Mouse (Mus musculus) liver, embryonic 11.5 days (tissue): ENCODE results near the gene Art5. TPM values are rescaled to one million over a fixed set of nuclear protein-coding genes. Genes with fewer than 3 reads are reported as not detected.

Experiments used
- polyA plus RNA-seq: library from polyadenylated mRNA; unstranded; fragments of >200 nt; fragmentation: Nextera tagmentation; extraction: Ambion mirVana; gene quantifications from 2 replicates; pipeline ENCODE4 v1.2.1, GENCODE M21; 2014

The Art5 gene
- polyA plus RNA-seq, 1 experiment from 2014 or later: 0.78 TPM

Other genes starting within 250 kb of the Art5 start
- 94.7 and 96.2 TPM in 2 replicates for gene Anapc15, start 245.8 kb downstream of the Art5 start, polyA plus RNA-seq
- 0.27 and 0.42 TPM in 2 replicates for gene Folr1, start 238.7 kb downstream of the Art5 start, polyA plus RNA-seq
- gene Lamtor1, start 203.6 kb downstream of the Art5 start, polyA plus RNA-seq: 119 and 124 TPM in 2 replicates
- 0.71 and 0.75 TPM in 2 replicates for gene Tomt, start 203.1 kb downstream of the Art5 start, polyA plus RNA-seq
- gene Lrrc51, start 175.6 kb downstream of the Art5 start, polyA plus RNA-seq: 5.5 and 6.4 TPM in 2 replicates
- gene Numa1, start 175.4 kb downstream of the Art5 start, polyA plus RNA-seq: 66.2 and 66.3 TPM in 2 replicates
- gene Il18bp, start 90.8 kb downstream of the Art5 start, polyA plus RNA-seq: 2.4 and 3.9 TPM in 2 replicates
- 16.4 and 16.7 TPM in 2 replicates for gene Rnf121, start 44.0 kb downstream of the Art5 start, polyA plus RNA-seq
- 19.5 and 24.6 TPM in 2 replicates for gene Xndc1, start 44.0 kb downstream of the Art5 start, polyA plus RNA-seq
- 0.71 and 0.81 TPM in 2 replicates for gene Xntrpc, start 43.8 kb downstream of the Art5 start, polyA plus RNA-seq
- not detected in 2 replicates for gene Trpc2, start 26.4 kb downstream of the Art5 start, polyA plus RNA-seq
- gene Art1, start 7.7 kb downstream of the Art5 start, polyA plus RNA-seq: 0.38 and 1.1 TPM in 2 replicates
- not detected in 2 replicates for gene Chrna10, start 7.3 kb upstream of the Art5 start, polyA plus RNA-seq
- 42.0 and 45.8 TPM in 2 replicates for gene Nup98, start 100.7 kb upstream of the Art5 start, polyA plus RNA-seq
- 40.0 and 45.5 TPM in 2 replicates for gene Pgap2, start 100.7 kb upstream of the Art5 start, polyA plus RNA-seq
- 76.8 and 81.1 TPM in 2 replicates for gene Rhog, start 146.6 kb upstream of the Art5 start, polyA plus RNA-seq
- gene Stim1, start 158.3 kb upstream of the Art5 start, polyA plus RNA-seq: 22.0 and 23.3 TPM in 2 replicates